Mouse (Mus musculus) left cerebral cortex, adult 11 months (tissue): ENCODE measurements around the gene Ift81.
A peak's percentile ranks its signal among the peaks of the same experiment; 100 is the strongest.

Experiments
- DNase-seq: peaks from one replicate; pipeline ENCODE4 v3.0.0; 2022; ENCODE audit warnings: low spot score

The Ift81 gene

DNA sequence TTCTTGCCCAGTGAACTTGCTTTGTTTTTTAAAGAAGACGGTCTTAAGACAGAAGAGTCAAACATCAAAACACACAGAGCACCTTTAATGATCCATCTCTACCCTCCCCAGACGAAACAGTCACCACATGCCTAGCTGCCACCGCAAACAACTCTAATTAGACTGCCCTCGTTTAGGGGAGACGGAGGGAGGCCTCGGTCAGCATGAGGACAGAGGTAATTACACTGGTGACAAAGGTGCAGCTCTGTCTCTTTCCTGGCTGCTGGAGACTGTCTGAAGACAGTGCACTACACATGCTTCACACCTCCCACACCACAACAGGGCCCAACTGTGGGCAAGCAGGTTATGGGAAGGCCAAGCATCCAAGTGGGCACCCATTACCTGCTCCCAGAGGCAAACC is 66.5 kb downstream of the Ift81 start:
- DNase-seq, result no peak

DNA sequence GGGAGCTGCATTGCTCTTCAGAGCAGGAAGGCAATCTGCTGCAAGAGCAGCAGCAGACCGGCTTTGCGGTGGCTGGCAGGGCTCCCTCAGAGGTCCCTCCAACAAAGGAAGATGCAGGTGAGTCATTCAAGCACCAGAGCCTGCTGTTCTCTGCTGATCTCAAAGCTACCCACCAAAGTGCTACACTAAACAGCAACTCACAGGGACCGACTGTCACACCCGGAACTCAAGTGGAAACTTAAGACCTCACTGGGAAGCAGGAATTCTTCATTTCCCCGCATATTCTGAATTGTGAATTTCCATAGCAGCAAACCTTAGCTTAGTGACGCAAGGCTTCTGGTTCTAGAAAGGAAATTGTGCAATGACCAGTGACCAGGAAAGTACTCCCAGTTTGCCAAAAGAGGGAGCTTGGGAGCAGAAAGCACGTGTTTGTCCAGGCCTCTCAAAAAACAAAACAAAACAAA is 67.0 kb downstream of the Ift81 start:
- peak; percentile 26 for DNase-seq

DNA sequence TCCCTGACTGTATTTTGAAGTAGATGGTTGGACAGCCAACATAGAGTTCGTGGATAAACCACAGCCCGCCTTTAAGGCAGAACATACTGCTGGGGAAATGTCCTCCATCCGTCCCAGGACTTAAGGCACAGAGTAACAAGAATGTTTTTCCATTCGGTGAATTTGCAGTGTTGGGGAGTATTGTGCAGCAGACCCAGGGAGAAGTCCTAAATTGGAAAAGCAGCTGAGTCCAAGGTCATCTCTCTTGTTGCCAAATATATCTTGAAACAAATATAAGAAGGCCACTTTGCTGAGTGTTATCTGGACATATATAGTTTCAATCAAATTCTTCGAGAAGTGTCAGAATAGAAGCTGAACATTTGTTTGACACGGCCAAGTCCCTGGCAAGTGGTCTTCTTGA is 70.9 kb downstream of the Ift81 start:
- no peak for DNase-seq

DNA sequence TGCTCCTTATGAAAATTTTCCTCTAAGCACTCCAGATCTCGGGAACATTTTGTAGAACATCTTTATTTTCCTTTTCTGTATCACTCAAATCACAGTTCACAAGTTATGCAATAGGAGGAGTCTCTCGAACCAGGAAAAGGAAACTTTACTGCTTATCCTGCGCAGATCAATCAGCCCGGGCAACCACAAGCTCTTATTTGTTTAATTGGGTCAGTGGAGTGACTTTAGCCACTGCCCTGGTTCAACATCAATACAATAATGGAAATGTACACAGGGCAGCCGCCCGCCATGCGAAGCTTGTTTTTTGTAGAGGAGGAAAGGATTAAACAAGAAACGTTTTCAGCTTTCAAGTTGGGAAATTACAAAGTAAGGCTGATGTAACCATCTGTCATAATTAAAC is 72.4 kb downstream of the Ift81 start:
- DNase-seq, result no peak

- DNase-seq, result no peak
Observed at GRCm38 (mm10) chr5:122538077-122538476, 76.2 kb downstream of the Ift81 start.

DNA sequence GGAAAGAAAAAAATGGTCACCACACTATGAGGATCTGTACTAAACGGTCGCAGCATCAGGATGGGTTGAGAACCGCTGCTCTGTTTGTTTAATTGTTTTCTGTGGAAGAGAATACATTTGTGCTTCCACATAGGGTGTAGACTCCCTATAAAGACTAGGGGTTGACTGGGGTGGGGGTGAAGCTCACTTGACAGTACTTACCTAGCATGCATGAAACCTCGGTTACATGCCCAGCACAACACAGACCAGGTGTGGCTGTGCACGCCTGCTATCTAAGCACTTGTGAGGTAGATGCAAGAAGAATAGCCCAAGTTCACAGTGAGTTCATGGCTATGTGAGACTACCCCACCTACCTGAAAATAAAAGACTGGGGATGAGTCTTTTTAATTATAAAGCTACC is 76.7 kb downstream of the Ift81 start:
- no peak for DNase-seq

- DNase-seq, result no peak
Observed at GRCm38 (mm10) chr5:122533884-122534283, 80.4 kb downstream of the Ift81 start.

DNA sequence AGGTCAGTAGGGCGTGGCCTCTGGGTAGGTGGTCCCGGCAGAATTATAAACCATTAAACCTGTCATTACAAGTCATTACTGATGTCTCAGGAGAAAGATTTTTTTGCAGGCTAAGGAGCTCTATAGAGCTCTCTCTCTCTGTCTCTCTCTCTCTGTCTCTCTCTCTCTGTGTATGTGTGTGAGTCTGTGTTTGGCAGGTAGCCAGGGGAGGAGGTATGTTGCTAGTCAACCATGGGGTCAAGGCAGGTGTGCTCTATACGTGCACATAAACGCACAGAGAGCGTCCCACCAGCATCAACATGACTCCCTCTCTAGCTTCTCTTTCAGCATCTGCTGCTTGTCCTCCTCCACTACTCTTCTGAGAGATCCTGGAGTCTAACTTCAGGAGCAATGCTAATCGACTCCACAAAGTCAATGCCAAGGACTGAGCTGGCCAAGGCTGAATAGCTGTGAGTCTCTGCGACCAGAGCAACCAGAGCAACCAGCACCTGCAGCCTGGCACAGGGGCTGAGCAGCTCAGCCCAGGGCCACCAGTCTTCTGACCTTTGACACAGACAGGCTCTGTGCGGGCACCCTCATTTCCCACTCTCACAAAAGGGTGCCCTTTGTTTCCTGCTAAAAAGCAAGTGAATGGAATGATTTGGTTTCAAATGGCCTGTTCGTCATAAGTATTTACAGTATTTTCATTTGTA is 84.3 kb downstream of the Ift81 start:
- DNase-seq, result no peak

- no peak for DNase-seq
Observed at GRCm38 (mm10) chr5:122529316-122529715, 85.0 kb downstream of the Ift81 start.

DNA sequence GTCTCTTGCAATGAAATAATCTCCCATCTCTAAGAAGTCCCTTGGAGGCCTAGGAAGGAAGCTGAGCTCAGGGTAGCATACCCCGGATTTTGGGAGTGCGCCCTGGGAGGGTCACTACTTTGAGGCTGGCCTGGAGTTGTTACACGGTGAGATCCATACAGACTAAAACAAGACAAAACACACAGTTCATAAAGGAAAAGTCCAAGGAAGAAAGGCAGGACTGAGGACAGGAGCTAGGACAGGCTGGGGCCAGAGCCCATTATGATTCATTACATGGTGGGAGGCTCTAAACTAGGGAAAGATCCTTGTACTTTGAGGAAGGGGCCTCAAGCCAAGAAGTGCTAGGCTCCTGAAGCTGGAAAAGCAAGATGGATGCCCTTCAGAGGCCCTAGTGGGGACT is 85.7 kb downstream of the Ift81 start:
- no peak for DNase-seq

DNA sequence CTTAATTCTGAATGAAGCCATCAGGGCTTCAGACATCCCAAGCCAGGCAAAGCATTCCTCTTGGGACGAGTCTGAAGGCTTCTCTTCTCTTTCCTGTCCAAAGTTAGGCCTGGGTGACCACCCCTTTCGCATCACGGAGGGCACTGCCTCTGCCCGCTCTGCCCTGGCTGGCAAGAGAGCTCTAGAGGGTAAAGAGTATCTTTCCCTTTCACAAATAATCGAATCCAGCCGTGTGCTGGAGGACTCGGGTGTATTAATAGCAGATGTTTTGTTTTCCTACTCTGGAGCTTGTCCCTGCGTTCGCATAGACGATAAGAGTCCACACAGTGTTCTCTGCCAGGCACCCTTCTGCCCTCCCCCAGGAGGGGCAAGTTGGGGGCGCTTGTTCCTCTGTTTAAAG is 86.6 kb downstream of the Ift81 start:
- no peak for DNase-seq

GRCm38 (mm10) chr5:122526878-122527730 is 87.2 kb downstream of the Ift81 start:
- no peak for DNase-seq

GRCm38 (mm10) chr5:122526405-122526804 is 87.9 kb downstream of the Ift81 start:
- no peak for DNase-seq

- no peak for DNase-seq
Observed at GRCm38 (mm10) chr5:122525238-122525931, 88.9 kb downstream of the Ift81 start.

- DNase-seq, result no peak
Observed at GRCm38 (mm10) chr5:122524854-122525237, 89.5 kb downstream of the Ift81 start.

DNA sequence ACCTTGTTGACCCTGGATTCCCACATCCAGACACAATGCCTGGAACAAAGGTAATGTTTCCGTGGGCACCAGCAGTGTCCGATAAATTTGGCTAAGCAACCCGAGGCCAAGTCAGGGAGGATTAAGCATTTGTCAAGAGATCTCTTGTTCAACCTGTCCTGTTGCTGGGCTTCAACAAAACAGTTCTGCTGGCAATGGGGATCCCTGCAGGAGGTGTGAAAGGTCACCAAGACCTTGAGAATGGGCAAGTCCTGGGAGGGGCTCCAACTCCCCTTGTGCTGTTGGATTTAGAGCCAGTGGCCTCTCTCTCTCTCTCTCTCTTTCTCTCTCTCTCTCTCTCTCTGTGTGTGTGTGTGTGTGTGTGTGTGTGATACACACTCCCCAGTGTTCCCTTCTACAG is 90.1 kb downstream of the Ift81 start:
- no peak for DNase-seq

GRCm38 (mm10) chr5:122521130-122521473 is 93.2 kb downstream of the Ift81 start:
- no peak for DNase-seq

DNA sequence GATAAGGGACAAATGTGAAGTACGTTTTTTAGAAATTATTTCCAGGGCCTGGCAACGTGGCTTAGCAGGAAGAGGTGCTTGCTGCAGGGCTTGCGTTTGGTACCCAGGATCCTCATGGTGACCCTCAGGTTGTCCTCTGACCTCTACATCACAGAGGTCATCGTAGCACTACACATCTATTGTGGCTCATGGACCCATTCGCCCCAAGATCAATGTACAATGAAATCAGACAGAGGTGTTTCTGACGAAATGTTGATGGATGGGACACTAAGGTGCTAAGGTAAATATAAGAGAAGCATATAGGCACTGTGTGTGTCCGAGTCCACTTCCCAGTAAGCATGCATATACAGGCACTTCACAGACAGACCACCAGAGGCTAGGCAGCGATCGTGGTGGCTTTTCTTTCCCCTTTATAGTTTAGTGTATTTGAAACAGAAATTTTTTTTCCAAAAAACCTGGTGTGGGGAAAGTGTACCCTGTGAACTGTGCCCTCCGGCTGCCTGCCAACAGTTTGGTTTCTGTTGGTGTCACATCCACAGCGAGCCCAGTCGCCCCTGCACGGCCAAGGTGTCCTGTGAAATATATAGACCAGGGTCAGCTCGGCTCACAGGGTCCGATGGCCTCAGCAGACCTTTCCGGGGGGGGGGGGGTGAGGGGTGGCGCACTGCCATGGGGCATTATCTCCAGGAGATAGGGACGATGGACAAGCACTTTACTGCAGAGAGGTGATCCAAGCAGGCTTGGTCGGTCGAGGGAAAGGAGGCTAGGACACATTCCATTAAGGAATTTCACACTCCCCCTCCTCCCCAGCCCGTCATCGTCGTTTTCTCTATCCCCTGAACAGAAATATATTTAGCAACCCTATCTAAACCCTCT is 93.8 kb downstream of the Ift81 start:
- no peak for DNase-seq

GRCm38 (mm10) chr5:122519043-122519660 is 95.2 kb downstream of the Ift81 start:
- no peak for DNase-seq

DNA sequence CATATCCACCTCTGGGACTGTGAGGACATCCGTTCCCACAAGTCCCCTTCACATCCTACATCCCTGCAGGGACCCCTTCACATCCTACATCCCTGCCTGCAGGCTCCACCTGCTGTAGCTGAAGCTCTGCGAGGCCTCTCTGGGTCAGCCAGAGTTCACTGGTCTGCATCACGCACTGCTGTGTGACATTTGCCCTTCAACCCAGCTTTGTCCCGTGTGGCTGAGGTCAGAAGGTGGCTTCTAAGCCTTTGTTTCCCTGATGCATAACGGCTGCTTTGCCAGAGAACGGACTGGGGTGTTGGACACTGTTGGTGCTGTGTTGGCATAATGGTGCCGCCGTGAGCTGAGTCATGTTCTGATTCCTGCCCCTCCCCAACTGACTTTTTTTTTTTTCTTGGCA is 96.1 kb downstream of the Ift81 start:
- DNase-seq, result no peak

- DNase-seq, result no peak
Observed at GRCm38 (mm10) chr5:122516901-122517300, 97.4 kb downstream of the Ift81 start.
